35 mouse cellular contexts compared by ENCODE assay signal in the genomic region with DNA sequence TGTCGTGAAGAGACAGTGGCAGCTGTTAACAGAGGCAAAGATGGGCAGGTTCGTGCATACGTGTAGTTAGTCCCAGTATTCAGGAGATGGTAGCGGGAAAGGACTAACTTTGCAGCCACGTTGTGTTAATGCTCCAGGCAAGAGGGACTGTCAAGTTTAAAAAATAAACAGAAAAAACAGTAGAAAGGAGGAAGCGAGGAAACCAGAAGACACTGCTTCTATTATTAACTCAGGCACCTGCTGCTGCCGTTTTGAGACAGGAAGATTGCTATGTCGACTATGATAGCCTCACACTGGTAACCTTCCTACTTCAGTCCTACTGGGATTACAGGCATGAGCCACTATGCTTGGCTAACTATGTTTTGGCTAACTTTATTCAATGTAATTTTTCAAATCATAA. TPM values are rescaled to one million over a fixed set of nuclear protein-coding genes. Genes with fewer than 3 reads are reported as not detected.
DNase-seq lines count a peak whose midpoint lies in the region; ATAC-seq and TF ChIP-seq lines count a peak whose summit lies in the region.
"Had no signal": no experiment of that assay in that cellular context is flagged by ENCODE, and none has a peak within 500 bp of the region (broad histone marks: within the 10 kb centered on the region; RNA-seq: fewer than 3 reads in every experiment).

No protein-coding gene starts in this region.

- no peak overlapping the region for H3K4me3 ChIP-seq in gastrocnemius, adult 2 months
- H3K4me3 ChIP-seq in bone marrow, adult 2 months (replicated peaks; ENCODE audit: control insufficient read depth, low read depth, low read length): peak overlapping the region; percentile 72
- H3K4me3 ChIP-seq in midbrain, embryonic 10.5 days: no peak overlapping the region
- H3K4me3 ChIP-seq: embryonic facial prominence, embryonic 10.5 days; embryonic facial prominence, embryonic 13.5 days; erythroblast, embryonic 14.5 days; forebrain, embryonic 12.5 days; forebrain, embryonic 15.5 days; heart, embryonic 10.5 days; heart, embryonic 13.5 days had no signal

- no peak for ATAC-seq in monocyte, adult 5-6 weeks (replicated peaks; ENCODE audit: insufficient number of reproducible peaks, low FRiP score, low TSS enrichment, poor library complexity, severe bottlenecking)
- ATAC-seq: activated CD4-positive, CD25-positive, alpha-beta regulatory T cell, adult 4 months; CD4-positive, CD25-positive, alpha-beta regulatory T cell, adult 4 months; forebrain, embryonic 15.5 days; hindbrain, postnatal 0 days; inflammation-experienced regulatory T-cells, adult 6 months had no signal

- H3K27me3 ChIP-seq in splenic B cell, adult 2 months (ENCODE audit: control insufficient read depth, insufficient read depth, low read length, poor library complexity, severe bottlenecking): no peaks in the 10 kb centered on the region
- no peaks in the 10 kb centered on the region for H3K27me3 ChIP-seq in midbrain, embryonic 10.5 days (ENCODE audit: low read depth, poor library complexity, severe bottlenecking)
- H3K27me3 ChIP-seq: embryonic facial prominence, embryonic 13.5 days; forebrain, embryonic 12.5 days; forebrain, embryonic 15.5 days; heart, embryonic 13.5 days had no signal

- H3K27ac ChIP-seq in gastrocnemius, adult 2 months: peak overlapping the region; percentile 65
- peak overlapping the region; percentile 41; the same call in 1 of the 2 replicates for H3K27ac ChIP-seq in bone marrow, adult 2 months (ENCODE audit: control insufficient read depth, insufficient read depth, low read depth, low read length, poor library complexity)
- no peak overlapping the region for H3K27ac ChIP-seq in midbrain, embryonic 10.5 days (replicated peaks)
- H3K27ac ChIP-seq: embryonic facial prominence, embryonic 10.5 days; embryonic facial prominence, embryonic 13.5 days; forebrain, embryonic 12.5 days; forebrain, embryonic 15.5 days; heart, embryonic 10.5 days; heart, embryonic 13.5 days; hindbrain, embryonic 14.5 days; hindbrain, postnatal 0 days had no signal

- TF ChIP-seq POLR2A in bone marrow, adult 2 months (IDR thresholded peaks at IDR 0.05; ENCODE audit: borderline replicate concordance, control insufficient read depth, low read depth, low read length): no peak

- H3K36me3 ChIP-seq in splenic B cell, adult 2 months (ENCODE audit: control insufficient read depth, insufficient read depth, low read length, poor library complexity, severe bottlenecking): peaks cover 2% of the 10 kb centered on the region; the same call in 1 of the 2 replicates
- peaks cover 98% of the 10 kb centered on the region for H3K36me3 ChIP-seq in midbrain, embryonic 10.5 days

- 51% methylated on average over 8 of the region's 8 CpGs for WGBS in bone marrow, adult 2 months
- WGBS in midbrain, embryonic 10.5 days: 91% methylated on average over 8 of the region's 8 CpGs

- H3K4me1 ChIP-seq in bone marrow, adult 2 months (ENCODE audit: control insufficient read depth, insufficient read depth, low read length): no peaks in the 10 kb centered on the region
- no peaks in the 10 kb centered on the region for H3K4me1 ChIP-seq in midbrain, embryonic 10.5 days
- H3K4me1 ChIP-seq: embryonic facial prominence, embryonic 10.5 days; embryonic facial prominence, embryonic 13.5 days; forebrain, embryonic 12.5 days; forebrain, embryonic 15.5 days; heart, embryonic 10.5 days; heart, embryonic 13.5 days had no signal

- H3K9me3 ChIP-seq in midbrain, embryonic 10.5 days (replicated peaks): no peaks in the 10 kb centered on the region
- H3K9me3 ChIP-seq: embryonic facial prominence, embryonic 10.5 days; embryonic facial prominence, embryonic 13.5 days; forebrain, embryonic 12.5 days; forebrain, embryonic 15.5 days; heart, embryonic 10.5 days; heart, embryonic 13.5 days had no signal

- intact Hi-C loops in gastrocnemius, adult 2 months (cut with DNase I): no loop called here

- DNase-seq in gastrocnemius, adult 2 months: no peak
- no peak for DNase-seq in gastrocnemius, adult 18-20 months (ENCODE audit: low spot score)
- peak; percentile 79 for DNase-seq in A20 (ENCODE audit: low read depth, low spot score)
- DNase-seq in splenic B cell, adult 2 months (ENCODE audit: low read depth, low spot score): peak; percentile 51
- no peak for DNase-seq in midbrain, embryonic 10.5 days (ENCODE audit: low spot score)
- DNase-seq: adrenal gland, postnatal 10 days; adrenal gland, postnatal 36 days; cerebellum, adult 11-12 months; cerebellum, adult 8-10 months; cerebellum, postnatal 10 days; cerebellum, postnatal 36 days; embryo, embryonic 11 days; gastrocnemius, postnatal 14 days; heart, adult 18-20 months; heart, postnatal 14 days; heart, postnatal 4 days had no signal

- TF ChIP-seq CTCF in gastrocnemius, adult 2 months (IDR thresholded peaks at IDR 0.05): no peak
- no peak for TF ChIP-seq CTCF in bone marrow, adult 2 months (IDR thresholded peaks at IDR 0.05; ENCODE audit: control insufficient read depth, insufficient read depth, low read length)

RNA-seq across cellular contexts. Expression of gene Zcchc13, which starts 24.9 kb away (rescaled TPM):
- not detected for total RNA-seq in gastrocnemius, adult 2 months (2021)
- not detected for total RNA-seq in gastrocnemius, adult 18-20 months (2021)
- polyA plus RNA-seq in bone marrow, adult 2 months (2011; ENCODE audit: insufficient read depth, insufficient read length, low replicate concordance, missing spikeins): 1.4 TPM in 1 of 2 replicates, not detected in the other
- polyA plus RNA-seq in midbrain, embryonic 10.5 days (2016; fragmentation: Nextera tagmentation; extraction: Ambion mirVana): not detected in 2 replicates
- 1.2 TPM in 1 of 3 replicates, not detected in the others for total RNA-seq in monocyte, adult 5-6 weeks (2017)
- total RNA-seq: adrenal gland, postnatal 10 days; adrenal gland, postnatal 36 days; ES-E14; gastrocnemius, postnatal 14 days; heart, adult 18-20 months; heart, postnatal 14 days; heart, postnatal 4 days; hindbrain, postnatal 0 days had no signal
- polyA plus RNA-seq: activated CD4-positive, CD25-positive, alpha-beta regulatory T cell, adult 4 months; brain, embryonic 14.5 days; C2C12; CD4-positive, CD25-positive, alpha-beta regulatory T cell, adult 4 months; embryonic facial prominence, embryonic 10.5 days; embryonic facial prominence, embryonic 13.5 days; erythroblast, embryonic 14.5 days; forebrain, embryonic 12.5 days; forebrain, embryonic 15.5 days; heart, embryonic 10.5 days; heart, embryonic 13.5 days; heart, embryonic 16.5 days; hindbrain, embryonic 11.5 days; hindbrain, embryonic 14.5 days; hindbrain, postnatal 0 days; inflammation-experienced regulatory T-cells, adult 6 months had no signal

Comparison
In these comparisons a context has a peak if more than half of its experiments do, and no peak if none do; other contexts are left out.
1. DNase-seq: peak in A20 (single experiment) and splenic B cell, adult 2 months (single experiment); none in gastrocnemius, adult 2 months (single experiment), gastrocnemius, adult 18-20 months (single experiment) and midbrain, embryonic 10.5 days (single experiment).